Mouse (Mus musculus): ENCODE data around the gene Ergic1.

- TF ChIP-seq GATA1 (IDR thresholded peaks at IDR 0.05; ENCODE audit: borderline replicate concordance, low read length) (no peak), FLI1 (IDR thresholded peaks at IDR 0.05; ENCODE audit: low read length) (no peak)
Measured at GRCm38 (mm10) chr17:26658854-26659572, 97.7 kb downstream of the Ergic1 start.
